21 mouse cellular contexts compared by ENCODE assay signal in the genomic region with DNA sequence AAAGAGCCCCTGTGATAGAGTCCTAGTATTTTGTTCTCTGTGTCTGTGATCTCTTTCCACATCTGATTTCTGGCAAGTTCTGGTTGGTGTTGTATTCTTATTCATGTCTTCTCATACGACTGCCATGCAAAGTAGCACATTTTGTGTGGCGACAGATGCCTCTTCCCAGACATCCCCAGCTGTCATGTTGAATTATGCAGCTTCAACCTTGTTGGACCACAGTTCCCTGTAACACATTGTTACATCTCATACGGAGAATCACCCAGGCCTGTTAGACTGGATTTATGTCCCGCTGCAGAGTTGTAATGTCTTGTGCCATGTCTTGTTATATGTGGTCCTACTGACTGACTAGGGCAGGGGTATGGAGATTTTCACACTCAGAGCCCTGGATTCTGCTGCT.
DNase-seq lines count a peak whose midpoint lies in the region; ATAC-seq and TF ChIP-seq lines count a peak whose summit lies in the region.
"Had no signal": no experiment of that assay in that cellular context is flagged by ENCODE, and none has a peak within 500 bp of the region (broad histone marks: within the 10 kb centered on the region; RNA-seq: fewer than 3 reads in every experiment).

No protein-coding gene starts in this region.

- H3K9me3 ChIP-seq in forebrain, postnatal 0 days (ENCODE audit: low read length): no peaks in the 10 kb centered on the region
- no peaks in the 10 kb centered on the region for H3K9me3 ChIP-seq in forebrain, embryonic 11.5 days (ENCODE audit: control insufficient read depth, low read length)
- H3K9me3 ChIP-seq: embryonic facial prominence, embryonic 10.5 days; heart, embryonic 13.5 days had no signal

- TF ChIP-seq POLR2A in brain, embryonic 14.5 days (IDR thresholded peaks at IDR 0.05; ENCODE audit: borderline replicate concordance, extremely low read depth, insufficient read depth, insufficient read length, poor library complexity, severe bottlenecking): no peak

- no peak overlapping the region for H3K9ac ChIP-seq in forebrain, postnatal 0 days
- no peak overlapping the region for H3K9ac ChIP-seq in forebrain, embryonic 11.5 days (ENCODE audit: low read length)
- H3K9ac ChIP-seq: heart, embryonic 13.5 days had no signal

- H3K27me3 ChIP-seq in forebrain, postnatal 0 days (ENCODE audit: insufficient read depth, low read length): no peaks in the 10 kb centered on the region
- no peaks in the 10 kb centered on the region for H3K27me3 ChIP-seq in forebrain, embryonic 11.5 days (ENCODE audit: control insufficient read depth, insufficient read depth, low read length)
- H3K27me3 ChIP-seq: heart, embryonic 13.5 days had no signal

- no peak overlapping the region for H3K4me2 ChIP-seq in forebrain, postnatal 0 days (ENCODE audit: low read depth)
- no peak overlapping the region for H3K4me2 ChIP-seq in forebrain, embryonic 11.5 days (ENCODE audit: low read depth, low read length, severe bottlenecking)
- H3K4me2 ChIP-seq: heart, embryonic 13.5 days had no signal

- H3K27ac ChIP-seq in forebrain, postnatal 0 days (ENCODE audit: low read depth, low read length): no peak overlapping the region
- H3K27ac ChIP-seq in forebrain, embryonic 11.5 days (ENCODE audit: low read depth, low read length): no peak overlapping the region
- H3K27ac ChIP-seq: embryonic facial prominence, embryonic 10.5 days; heart, embryonic 13.5 days had no signal

- H3K4me3 ChIP-seq in forebrain, postnatal 0 days (ENCODE audit: low read depth, low read length): no peak overlapping the region
- no peak overlapping the region for H3K4me3 ChIP-seq in forebrain, embryonic 11.5 days (ENCODE audit: low read depth, low read length)
- H3K4me3 ChIP-seq: embryonic facial prominence, embryonic 10.5 days; heart, embryonic 13.5 days had no signal

- peak; percentile 53; the same call in 1 of the 2 replicates for ATAC-seq in forebrain, postnatal 0 days
- ATAC-seq in forebrain, embryonic 11.5 days (replicated peaks; ENCODE audit: low FRiP score): no peak
- ATAC-seq: activated CD4-positive, CD25-positive, alpha-beta regulatory T cell, adult 4 months; forebrain, embryonic 16.5 days; hindbrain, embryonic 16.5 days; Patski had no signal

- DNase-seq in forebrain, postnatal 0 days: peak; percentile 64
- DNase-seq in forebrain, embryonic 11.5 days (ENCODE audit: low spot score): no peak
- DNase-seq in layer of hippocampus, adult 18-20 months (ENCODE audit: low spot score in 2 of 2): peak; percentile 18 to 50
- no peak for DNase-seq in layer of hippocampus, postnatal 10 days (ENCODE audit: low spot score in 2 of 2)
- peak; percentile 53 for DNase-seq in brain, embryonic 14.5 days (ENCODE audit: low read depth)
- peak; percentile 25 for DNase-seq in layer of hippocampus, adult 9-10 months (ENCODE audit: low spot score)
- no peak for DNase-seq in cerebellum, adult 9-10 months
- no peak for DNase-seq in kidney, postnatal 36 days
- DNase-seq: adrenal gland, postnatal 14 days; cerebellum, adult 11 months; cerebellum, adult 9-11 months; cerebellum, postnatal 36 days; gastrocnemius, postnatal 36 days; heart, adult 11 months; heart, postnatal 36 days had no signal

- 0 out of 2 replicates have a peak, but pooled peaks cover 4% of the 10 kb centered on the region for H3K4me1 ChIP-seq in forebrain, postnatal 0 days (ENCODE audit: insufficient read depth)
- H3K4me1 ChIP-seq in forebrain, embryonic 11.5 days (replicated peaks; ENCODE audit: control insufficient read depth, insufficient read depth, low read length): no peaks in the 10 kb centered on the region
- H3K4me1 ChIP-seq: embryonic facial prominence, embryonic 10.5 days; heart, embryonic 13.5 days had no signal

- no peaks in the 10 kb centered on the region for H3K36me3 ChIP-seq in forebrain, postnatal 0 days (ENCODE audit: insufficient read depth)
- H3K36me3 ChIP-seq in forebrain, embryonic 11.5 days (ENCODE audit: control insufficient read depth, insufficient read depth, low read length): no peaks in the 10 kb centered on the region
- H3K36me3 ChIP-seq: embryonic facial prominence, embryonic 10.5 days; heart, embryonic 13.5 days had no signal

- no peak for TF ChIP-seq CTCF in forebrain, postnatal 0 days (IDR thresholded peaks at IDR 0.05; ENCODE audit: low read depth)
- no peak for TF ChIP-seq CTCF in brain, embryonic 14.5 days (IDR thresholded peaks at IDR 0.05; ENCODE audit: borderline replicate concordance, extremely low read depth, insufficient read depth, insufficient read length)

- WGBS in forebrain, postnatal 0 days: 58% methylated on average over 4 of the region's 4 CpGs
- WGBS in forebrain, embryonic 11.5 days: 88% methylated on average over 4 of the region's 4 CpGs

Comparison
In these comparisons a context has a peak if more than half of its experiments do, and no peak if none do; other contexts are left out.
1. DNase-seq: peak in forebrain, postnatal 0 days (single experiment), layer of hippocampus, adult 18-20 months (2 of 2), brain, embryonic 14.5 days (single experiment) and layer of hippocampus, adult 9-10 months (single experiment); none in forebrain, embryonic 11.5 days (single experiment), layer of hippocampus, postnatal 10 days (0 of 2), cerebellum, adult 9-10 months (single experiment) and kidney, postnatal 36 days (0 of 2).